Mouse (Mus musculus): ENCODE data around the gene Pros1. TPM values are rescaled to one million over a fixed set of nuclear protein-coding genes. Genes with fewer than 3 reads are reported as not detected.
A peak's percentile ranks its signal among the peaks of the same experiment; 100 is the strongest.

The Pros1 gene
- polyA plus RNA-seq, 1 experiment from 2014 or later = 25.5 TPM

GRCm38 (mm10) chr16:62911364-62911763, 57.3 kb downstream of the Pros1 start:
- no peak overlapping the region for H3K4me3 ChIP-seq (ENCODE audit: low read depth, low read length)
- DNase-seq (ENCODE audit: low spot score) = no peak
- 83% methylated on average over 1 of the region's 1 CpGs for WGBS
- H3K9me3 ChIP-seq (ENCODE audit: control insufficient read depth, low read length) = no peaks in the 10 kb centered on the region
- H3K9ac ChIP-seq (ENCODE audit: low read length) = no peak overlapping the region
- ATAC-seq (replicated peaks; ENCODE audit: low FRiP score, low TSS enrichment, low read depth) = no peak
- no peak overlapping the region for H3K27ac ChIP-seq (ENCODE audit: low read depth)
- H3K4me1 ChIP-seq (replicated peaks; ENCODE audit: control insufficient read depth, insufficient read depth, low read length) = 0 out of 2 replicates have a peak, but pooled peaks cover 3% of the 10 kb centered on the region
- H3K36me3 ChIP-seq (ENCODE audit: control insufficient read depth, insufficient read depth, low read length) = no peaks in the 10 kb centered on the region
- H3K4me2 ChIP-seq (ENCODE audit: low read length) = no peak overlapping the region
- no peaks in the 10 kb centered on the region for H3K27me3 ChIP-seq (replicated peaks; ENCODE audit: control insufficient read depth, insufficient read depth, low read length)

GRCm38 (mm10) chr16:62912246-62912645, 58.1 kb downstream of the Pros1 start:
- H3K27ac ChIP-seq (ENCODE audit: low read depth) = no peak overlapping the region
- no peak overlapping the region for H3K4me2 ChIP-seq (ENCODE audit: low read length)
- no peak overlapping the region for H3K9ac ChIP-seq (ENCODE audit: low read length)
- 0 out of 2 replicates have a peak, but pooled peaks cover 3% of the 10 kb centered on the region for H3K4me1 ChIP-seq (replicated peaks; ENCODE audit: control insufficient read depth, insufficient read depth, low read length)
- no peaks in the 10 kb centered on the region for H3K27me3 ChIP-seq (replicated peaks; ENCODE audit: control insufficient read depth, insufficient read depth, low read length)
- no peaks in the 10 kb centered on the region for H3K36me3 ChIP-seq (ENCODE audit: control insufficient read depth, insufficient read depth, low read length)
- 67% methylated on average over 2 of the region's 2 CpGs for WGBS
- DNase-seq (ENCODE audit: low spot score) = no peak
- H3K4me3 ChIP-seq (ENCODE audit: low read depth, low read length) = no peak overlapping the region
- H3K9me3 ChIP-seq (ENCODE audit: control insufficient read depth, low read length) = no peaks in the 10 kb centered on the region
- no peak for ATAC-seq (replicated peaks; ENCODE audit: low FRiP score, low TSS enrichment, low read depth)

- Histone ChIP-seq H3K27ac (ENCODE audit: low read depth) (no peak overlapping the region), H3K27me3 (replicated peaks; ENCODE audit: control insufficient read depth, insufficient read depth, low read length) (no peaks in the 10 kb centered on the region), H3K9ac (ENCODE audit: low read length) (no peak overlapping the region), H3K36me3 (ENCODE audit: control insufficient read depth, insufficient read depth, low read length) (no peaks in the 10 kb centered on the region), H3K4me2 (ENCODE audit: low read length) (no peak overlapping the region), H3K4me1 (replicated peaks; ENCODE audit: control insufficient read depth, insufficient read depth, low read length) (0 out of 2 replicates have a peak, but pooled peaks cover 3% of the 10 kb centered on the region), H3K9me3 (ENCODE audit: control insufficient read depth, low read length) (no peaks in the 10 kb centered on the region), H3K4me3 (ENCODE audit: low read depth, low read length) (no peak overlapping the region)
- WGBS = 83% methylated on average over 5 of the region's 5 CpGs
- ATAC-seq (replicated peaks; ENCODE audit: low FRiP score, low TSS enrichment, low read depth) (no peak), DNase-seq (ENCODE audit: low spot score) (no peak)
These were observed 61.4 kb downstream of the Pros1 start for GRCm38 (mm10) chr16:62915530-62915929.

- Histone ChIP-seq H3K27ac (ENCODE audit: low read depth) (no peak overlapping the region), H3K4me2 (ENCODE audit: low read length) (no peak overlapping the region), H3K9ac (ENCODE audit: low read length) (no peak overlapping the region), H3K9me3 (ENCODE audit: control insufficient read depth, low read length) (no peaks in the 10 kb centered on the region), H3K27me3 (replicated peaks; ENCODE audit: control insufficient read depth, insufficient read depth, low read length) (no peaks in the 10 kb centered on the region), H3K4me1 (replicated peaks; ENCODE audit: control insufficient read depth, insufficient read depth, low read length) (no peaks in the 10 kb centered on the region), H3K36me3 (ENCODE audit: control insufficient read depth, insufficient read depth, low read length) (no peaks in the 10 kb centered on the region), H3K4me3 (ENCODE audit: low read depth, low read length) (no peak overlapping the region)
- DNase-seq (ENCODE audit: low spot score) = no peak
- ATAC-seq (replicated peaks; ENCODE audit: low FRiP score, low TSS enrichment, low read depth) = no peak
- WGBS = 30% methylated on average over 8 of the region's 8 CpGs
These were observed 68.1 kb downstream of the Pros1 start for GRCm38 (mm10) chr16:62922245-62922644.

- 86% methylated on average over 6 of the region's 6 CpGs for WGBS
- no peak overlapping the region for H3K27ac ChIP-seq (ENCODE audit: low read depth)
- H3K9me3 ChIP-seq (ENCODE audit: control insufficient read depth, low read length) = no peaks in the 10 kb centered on the region
- no peak overlapping the region for H3K4me3 ChIP-seq (ENCODE audit: low read depth, low read length)
- no peak overlapping the region for H3K4me2 ChIP-seq (ENCODE audit: low read length)
- H3K9ac ChIP-seq (ENCODE audit: low read length) = no peak overlapping the region
- H3K36me3 ChIP-seq (ENCODE audit: control insufficient read depth, insufficient read depth, low read length) = no peaks in the 10 kb centered on the region
- H3K4me1 ChIP-seq (replicated peaks; ENCODE audit: control insufficient read depth, insufficient read depth, low read length) = no peaks in the 10 kb centered on the region
- ATAC-seq (replicated peaks; ENCODE audit: low FRiP score, low TSS enrichment, low read depth) = no peak
- H3K27me3 ChIP-seq (replicated peaks; ENCODE audit: control insufficient read depth, insufficient read depth, low read length) = no peaks in the 10 kb centered on the region
- DNase-seq (ENCODE audit: low spot score) = no peak
These were observed 77.2 kb downstream of the Pros1 start for GRCm38 (mm10) chr16:62931341-62931740.

- Histone ChIP-seq H3K27me3 (replicated peaks; ENCODE audit: control insufficient read depth, insufficient read depth, low read length) (no peaks in the 10 kb centered on the region), H3K36me3 (ENCODE audit: control insufficient read depth, insufficient read depth, low read length) (no peaks in the 10 kb centered on the region), H3K9me3 (ENCODE audit: control insufficient read depth, low read length) (no peaks in the 10 kb centered on the region), H3K27ac (ENCODE audit: low read depth) (no peak overlapping the region), H3K4me2 (ENCODE audit: low read length) (no peak overlapping the region), H3K9ac (ENCODE audit: low read length) (no peak overlapping the region), H3K4me3 (ENCODE audit: low read depth, low read length) (no peak overlapping the region), H3K4me1 (replicated peaks; ENCODE audit: control insufficient read depth, insufficient read depth, low read length) (no peaks in the 10 kb centered on the region)
- ATAC-seq (replicated peaks; ENCODE audit: low FRiP score, low TSS enrichment, low read depth) (no peak), DNase-seq (ENCODE audit: low spot score) (no peak)
- WGBS = 67% methylated on average over 11 of the region's 11 CpGs
These were observed 82.2 kb downstream of the Pros1 start for GRCm38 (mm10) chr16:62936316-62936715.

- DNase-seq (ENCODE audit: low spot score) = peak; percentile 87
- Histone ChIP-seq H3K27me3 (replicated peaks; ENCODE audit: control insufficient read depth, insufficient read depth, low read length) (no peaks in the 10 kb centered on the region), H3K36me3 (ENCODE audit: control insufficient read depth, insufficient read depth, low read length) (no peaks in the 10 kb centered on the region), H3K27ac (ENCODE audit: low read depth) (no peak overlapping the region), H3K9ac (ENCODE audit: low read length) (no peak overlapping the region), H3K4me2 (ENCODE audit: low read length) (peak overlapping the region; percentile 39), H3K4me1 (replicated peaks; ENCODE audit: control insufficient read depth, insufficient read depth, low read length) (no peaks in the 10 kb centered on the region), H3K4me3 (ENCODE audit: low read depth, low read length) (no peak overlapping the region), H3K9me3 (ENCODE audit: control insufficient read depth, low read length) (no peaks in the 10 kb centered on the region)
- WGBS = 20% methylated on average over 16 of the region's 16 CpGs
- ATAC-seq (replicated peaks; ENCODE audit: low FRiP score, low TSS enrichment, low read depth) = peak; percentile 55; the same call in 1 of the 2 replicates
These were observed 86.4 kb downstream of the Pros1 start for GRCm38 (mm10) chr16:62940388-62941003.

- WGBS = 62% methylated on average over 10 of the region's 10 CpGs
- Histone ChIP-seq H3K27ac (ENCODE audit: low read depth) (no peak overlapping the region), H3K9ac (ENCODE audit: low read length) (no peak overlapping the region), H3K4me3 (ENCODE audit: low read depth, low read length) (no peak overlapping the region), H3K4me2 (ENCODE audit: low read length) (no peak overlapping the region), H3K36me3 (ENCODE audit: control insufficient read depth, insufficient read depth, low read length) (no peaks in the 10 kb centered on the region), H3K4me1 (replicated peaks; ENCODE audit: control insufficient read depth, insufficient read depth, low read length) (no peaks in the 10 kb centered on the region), H3K9me3 (ENCODE audit: control insufficient read depth, low read length) (no peaks in the 10 kb centered on the region), H3K27me3 (replicated peaks; ENCODE audit: control insufficient read depth, insufficient read depth, low read length) (no peaks in the 10 kb centered on the region)
- DNase-seq (ENCODE audit: low spot score) = no peak
- ATAC-seq (replicated peaks; ENCODE audit: low FRiP score, low TSS enrichment, low read depth) = no peak
These were observed 87.7 kb downstream of the Pros1 start for GRCm38 (mm10) chr16:62941763-62942162.

Data from intestine, embryonic 14.5 days (tissue).